8 mouse cellular contexts compared by ENCODE assay signal in the genomic region with DNA sequence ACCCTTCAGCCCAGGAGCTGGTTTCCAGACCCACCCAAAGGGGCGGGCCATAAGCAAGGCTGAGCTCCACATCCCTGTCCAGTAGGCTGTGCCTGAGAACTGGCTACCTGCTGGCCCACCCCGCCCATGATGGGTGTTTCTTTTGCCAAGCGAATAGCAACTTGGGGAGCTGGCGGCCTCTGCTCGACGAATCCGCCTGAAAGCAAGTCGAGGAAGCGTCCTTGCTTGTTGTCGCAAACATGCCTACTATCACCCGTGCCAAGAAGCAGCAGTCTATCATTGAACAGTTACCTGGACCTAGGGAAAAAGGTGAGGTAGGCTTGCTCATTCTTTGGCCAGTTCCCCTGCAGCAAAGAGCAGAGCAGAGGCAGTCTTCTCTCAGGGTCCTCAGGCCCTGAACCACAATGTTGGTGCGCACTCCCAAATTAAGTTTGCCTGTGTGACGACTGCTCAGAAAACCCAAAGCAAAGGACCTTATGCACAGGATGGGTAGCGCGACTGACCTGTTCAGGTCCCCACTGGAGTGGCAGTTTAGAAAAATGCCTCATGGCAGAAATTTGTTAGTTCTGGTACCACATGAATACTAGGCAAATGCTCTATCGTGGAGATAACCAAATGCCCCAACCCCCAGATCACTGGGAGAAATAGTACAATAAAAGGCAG. TPM values are rescaled to one million over a fixed set of nuclear protein-coding genes. Genes with fewer than 3 reads are reported as not detected.
DNase-seq lines count a peak whose midpoint lies in the region; ATAC-seq and TF ChIP-seq lines count a peak whose summit lies in the region.

A gene (plus strand): TSS at position 181 of the 663 bp plus-strand sequence.
A gene (minus strand): TSS at position 606 of the 663 bp plus-strand sequence.

- H3K4me3 ChIP-seq in ES-E14 (ENCODE audit: insufficient read depth in 1 of 2, low read depth in 1 of 2, low read length in 2 of 2, poor library complexity in 1 of 2, severe bottlenecking in 1 of 2) = peak within 1 kb of the TSS; percentile 83 to 93
- H3K4me3 ChIP-seq in forebrain, embryonic 13.5 days = peak within 1 kb of the TSS; percentile 57
- H3K4me3 ChIP-seq in heart, postnatal 0 days (ENCODE audit: low read depth, low read length) = peak within 1 kb of the TSS; percentile 66
- peak within 1 kb of the TSS; percentile 97 for H3K4me3 ChIP-seq in lung, adult 2 months (replicated peaks; ENCODE audit: extremely low read depth, low read depth, low read length)
- peak within 1 kb of the TSS; percentile 50 for H3K4me3 ChIP-seq in neural tube, embryonic 14.5 days (ENCODE audit: low read depth, low read length)

- in situ Hi-C loops in ES-E14 (cut with MboI; ENCODE audit: low sequenced_read_pairs in 2 of 2, unreplicated experiment in 2 of 2) = no loop called here

- ATAC-seq in cerebellum, adult (ENCODE audit: insufficient number of reproducible peaks, low FRiP score, low TSS enrichment) = peak; percentile 90
- peak; percentile 63 for ATAC-seq in forebrain, embryonic 13.5 days
- ATAC-seq in heart, postnatal 0 days (ENCODE audit: insufficient read depth, low read depth) = peak; percentile 84
- peak; percentile 52; the same call in 1 of the 2 replicates for ATAC-seq in neural tube, embryonic 14.5 days (ENCODE audit: low read depth)

- no peak for TF ChIP-seq CTCF in heart, postnatal 0 days (IDR thresholded peaks at IDR 0.05; ENCODE audit: low read depth)
- TF ChIP-seq CTCF in lung, adult 2 months (IDR thresholded peaks at IDR 0.05; ENCODE audit: insufficient read depth, low read length) = no peak

- 13% methylated on average over 16 of the region's 16 CpGs for WGBS in forebrain, embryonic 13.5 days
- 16% methylated on average over 16 of the region's 16 CpGs for WGBS in heart, postnatal 0 days
- 25% methylated on average over 16 of the region's 16 CpGs for WGBS in lung, adult 2 months
- WGBS in neural tube, embryonic 14.5 days = 8% methylated on average over 15 of the region's 16 CpGs

- 0 out of 2 replicates have a peak within 1 kb of the TSS, but pooled peaks have one; percentile 48 for H3K27ac ChIP-seq in ES-E14 (ENCODE audit: insufficient read depth, low read depth, low read length, poor library complexity, severe bottlenecking)
- peak within 1 kb of the TSS; percentile 78 for H3K27ac ChIP-seq in forebrain, embryonic 13.5 days
- peak within 1 kb of the TSS; percentile 95 for H3K27ac ChIP-seq in heart, postnatal 0 days (ENCODE audit: low read depth)
- H3K27ac ChIP-seq in neural tube, embryonic 14.5 days (ENCODE audit: low read depth, low read length) = peak within 1 kb of the TSS; percentile 78

- peak within 1 kb of the TSS; percentile 80 for H3K9ac ChIP-seq in ES-E14 (ENCODE audit: insufficient read depth, low read depth, low read length, poor library complexity, severe bottlenecking)
- H3K9ac ChIP-seq in forebrain, embryonic 13.5 days = peak within 1 kb of the TSS; percentile 82
- peak within 1 kb of the TSS; percentile 70 for H3K9ac ChIP-seq in heart, postnatal 0 days (replicated peaks; ENCODE audit: low read depth, low read length)
- H3K9ac ChIP-seq in neural tube, embryonic 14.5 days (replicated peaks; ENCODE audit: low read depth, low read length) = peak within 1 kb of the TSS; percentile 70

- H3K27me3 ChIP-seq in forebrain, embryonic 13.5 days = no peaks in the 10 kb centered on the region
- no peaks in the 10 kb centered on the region for H3K27me3 ChIP-seq in heart, postnatal 0 days (ENCODE audit: control insufficient read depth, insufficient read depth, low read length)
- no peaks in the 10 kb centered on the region for H3K27me3 ChIP-seq in neural tube, embryonic 14.5 days (ENCODE audit: control insufficient read depth, insufficient read depth, low read length)

- H3K4me2 ChIP-seq in forebrain, embryonic 13.5 days = peak within 1 kb of the TSS; percentile 72
- H3K4me2 ChIP-seq in heart, postnatal 0 days (ENCODE audit: low read depth, low read length) = peak within 1 kb of the TSS; percentile 69
- H3K4me2 ChIP-seq in neural tube, embryonic 14.5 days (ENCODE audit: low read depth, low read length) = peak within 1 kb of the TSS; percentile 72

- no peaks in the 10 kb centered on the region for H3K9me3 ChIP-seq in ES-E14 (ENCODE audit: control insufficient read depth, insufficient read depth, low read depth, low read length)
- no peaks in the 10 kb centered on the region for H3K9me3 ChIP-seq in forebrain, embryonic 13.5 days (replicated peaks)
- H3K9me3 ChIP-seq in heart, postnatal 0 days (replicated peaks; ENCODE audit: control insufficient read depth, low read length) = no peaks in the 10 kb centered on the region
- H3K9me3 ChIP-seq in neural tube, embryonic 14.5 days (ENCODE audit: control insufficient read depth, low read length) = no peaks in the 10 kb centered on the region

- H3K36me3 ChIP-seq in ES-E14 (ENCODE audit: control insufficient read depth, insufficient read depth, low read length, poor library complexity, severe bottlenecking) = no peaks in the 10 kb centered on the region
- no peaks in the 10 kb centered on the region for H3K36me3 ChIP-seq in forebrain, embryonic 13.5 days (ENCODE audit: poor library complexity, severe bottlenecking)
- H3K36me3 ChIP-seq in heart, postnatal 0 days (replicated peaks; ENCODE audit: control insufficient read depth, insufficient read depth, low read length) = no peaks in the 10 kb centered on the region
- H3K36me3 ChIP-seq in neural tube, embryonic 14.5 days (ENCODE audit: control insufficient read depth, insufficient read depth, low read length) = no peaks in the 10 kb centered on the region

- TF ChIP-seq POLR2A in lung, adult 2 months (IDR thresholded peaks at IDR 0.05; ENCODE audit: borderline replicate concordance, extremely low read depth, low read depth, low read length) = peak; percentile 53; the same call in 1 of the 2 replicates

- DNase-seq in ES-E14 (ENCODE audit: low read depth, low spot score) = no peak
- peak; percentile 71 for DNase-seq in heart, postnatal 0 days (ENCODE audit: low spot score)
- peak; percentile 89 to 96 for DNase-seq in kidney, postnatal 25 days
- DNase-seq in lung, adult 2 months = peak; percentile 70
- DNase-seq in thymus, adult 18-20 months = peak; percentile 43 to 65

- no peaks in the 10 kb centered on the region for H3K4me1 ChIP-seq in ES-E14 (ENCODE audit: control insufficient read depth in 2 of 2, insufficient read depth in 2 of 2, low read length in 2 of 2, poor library complexity in 1 of 2)
- H3K4me1 ChIP-seq in forebrain, embryonic 13.5 days = peaks cover 17% of the 10 kb centered on the region
- H3K4me1 ChIP-seq in heart, postnatal 0 days (ENCODE audit: control insufficient read depth, insufficient read depth) = 0 out of 2 replicates have a peak, but pooled peaks cover 3% of the 10 kb centered on the region
- no peaks in the 10 kb centered on the region for H3K4me1 ChIP-seq in lung, adult 2 months (ENCODE audit: control insufficient read depth, insufficient read depth, low read length)
- H3K4me1 ChIP-seq in neural tube, embryonic 14.5 days (ENCODE audit: control insufficient read depth, insufficient read depth, low read length) = 0 out of 2 replicates have a peak, but pooled peaks cover 3% of the 10 kb centered on the region

- no peak for TF ChIP-seq EP300 in heart, postnatal 0 days (IDR thresholded peaks at IDR 0.05; ENCODE audit: low read depth)

TF ChIP-seq in ES-E14, 5 proteins besides CTCF, POLR2A, EP300 and RAD21:
- TF ChIP-seq ZNF384 (IDR thresholded peaks at IDR 0.05; ENCODE audit: low read depth, low read length) (no peak), MAFK (IDR thresholded peaks at IDR 0.05; ENCODE audit: insufficient read depth, low read depth, low read length) (no peak), HCFC1 (IDR thresholded peaks at IDR 0.05; ENCODE audit: borderline replicate concordance, insufficient read depth, low read length) (no peak), CHD2 (IDR thresholded peaks at IDR 0.05; ENCODE audit: low read depth, low read length) (no peak), ZC3H11A (IDR thresholded peaks at IDR 0.05; ENCODE audit: borderline replicate concordance, low read depth, low read length) (no peak)

RNA-seq across cellular contexts. Expression of the first gene that starts in this region (rescaled TPM):
- total RNA-seq in ES-E14 (2012; rRNA removed) = 32.8 and 49.3 TPM in 2 replicates
- 80.6 and 88.4 TPM in 2 replicates for polyA plus RNA-seq in forebrain, embryonic 13.5 days (2015; fragmentation: Nextera tagmentation; extraction: Ambion mirVana)
- 69.3 and 71.1 TPM in 2 replicates for total RNA-seq in heart, postnatal 0 days (2014; rRNA removed; ENCODE audit: low replicate concordance)
- 60.9 and 69.7 TPM in 2 replicates for polyA plus RNA-seq in heart, postnatal 0 days (2015; fragmentation: Nextera tagmentation; extraction: Ambion mirVana)
- polyA plus RNA-seq in lung, adult 2 months (2012; rRNA removed) = 99.6 and 108 TPM in 2 replicates
- polyA plus RNA-seq in neural tube, embryonic 14.5 days (2014; fragmentation: Nextera tagmentation; extraction: Ambion mirVana) = 62.0 and 65.8 TPM in 2 replicates

RNA-seq across cellular contexts. Expression of the second gene that starts in this region (rescaled TPM):
- 3.9 and 5.3 TPM in 2 replicates for total RNA-seq in ES-E14 (2012; rRNA removed)
- polyA plus RNA-seq in forebrain, embryonic 13.5 days (2015; fragmentation: Nextera tagmentation; extraction: Ambion mirVana) = 1.5 and 2.7 TPM in 2 replicates
- total RNA-seq in heart, postnatal 0 days (2014; rRNA removed; ENCODE audit: low replicate concordance) = 11.7 and 26.5 TPM in 2 replicates
- polyA plus RNA-seq in heart, postnatal 0 days (2015; fragmentation: Nextera tagmentation; extraction: Ambion mirVana) = 14.5 and 15.8 TPM in 2 replicates
- 26.1 and 38.3 TPM in 2 replicates for polyA plus RNA-seq in lung, adult 2 months (2012; rRNA removed)
- 3.7 and 4.1 TPM in 2 replicates for polyA plus RNA-seq in neural tube, embryonic 14.5 days (2014; fragmentation: Nextera tagmentation; extraction: Ambion mirVana)
